Mouse (Mus musculus) embryonic fibroblast, embryonic 13.5 days (primary cell): ENCODE measurements around the gene Zfp266. TPM values are rescaled to one million over a fixed set of nuclear protein-coding genes. Genes with fewer than 3 reads are reported as not detected.

Experiments used
- H3K27ac ChIP-seq: 2 replicates; pipeline ENCODE4 v1.5.1; 2012; ENCODE audit warnings: low read length, control low read depth, inconsistent platforms; ENCODE audit not compliant: insufficient read depth
- H3K4me1 ChIP-seq: 2 replicates; pipeline ENCODE4 v1.6.1; 2011; ENCODE audit warnings: low read length; ENCODE audit not compliant: control insufficient read depth, insufficient read depth
- H3K4me3 ChIP-seq: 2 replicates; pipeline ENCODE4 v1.5.1; 2011; ENCODE audit warnings: mild to moderate bottlenecking, control low read depth, low read length; ENCODE audit not compliant: insufficient read depth
- CTCF ChIP-seq: IDR thresholded peaks from 2 replicates; pipeline ENCODE4 v1.5.1; 2011; ENCODE audit warnings: mild to moderate bottlenecking, control low read depth, low read length, moderate library complexity, borderline replicate concordance; ENCODE audit not compliant: insufficient read depth
- POLR2A ChIP-seq: IDR thresholded peaks from 2 replicates; pipeline ENCODE4 v1.6.1; 2011; ENCODE audit warnings: low read depth, mild to moderate bottlenecking, control low read depth, low read length, moderate library complexity
- polyA plus RNA-seq: library from polyadenylated mRNA; stranded (reverse); fragments of >200 nt; gene quantifications from 2 replicates; pipeline ENCODE4 v1.2.4, GENCODE M21; 2011; ENCODE audit warnings: low read depth; ENCODE audit not compliant: missing spikeins, insufficient read length

Zfp266 gene
- polyA plus RNA-seq, 1 experiment: 108 TPM

DNA sequence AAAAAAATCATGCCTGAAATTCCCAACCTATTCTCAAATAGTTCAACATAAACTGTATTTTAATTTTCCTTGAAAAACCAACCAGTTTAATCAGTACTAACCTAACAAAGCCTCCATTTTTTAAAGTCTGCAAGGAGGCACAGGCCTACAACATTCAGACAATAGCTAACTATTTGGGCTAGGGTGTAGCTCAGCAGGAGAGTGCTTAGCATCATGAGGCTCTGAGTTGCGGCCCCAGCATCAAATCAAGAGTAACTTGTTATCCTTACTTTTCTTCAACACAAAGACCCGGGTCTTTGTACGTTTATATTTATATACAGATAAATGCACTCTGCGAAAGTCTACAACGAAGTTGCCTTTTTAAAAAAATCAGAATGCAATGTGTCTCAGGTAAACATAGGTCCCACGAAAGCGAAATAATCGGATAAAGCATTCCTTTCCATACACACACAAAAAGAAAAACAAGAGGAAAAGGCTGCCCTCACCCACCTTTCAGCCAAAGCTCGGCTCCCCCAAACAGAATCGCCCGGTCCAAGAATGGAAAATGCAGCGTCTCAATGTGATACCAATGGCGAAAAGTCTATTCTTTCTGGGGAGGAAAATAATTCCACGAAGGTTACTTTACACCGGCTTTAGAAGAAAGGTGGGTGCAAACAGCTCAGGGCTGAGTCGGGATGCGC lies 546 bp downstream of the Zfp266 start:
- TF ChIP-seq POLR2A (no peak), CTCF (no peak)

GRCm38 (mm10) chr9:20519949-20520348 lies 1.3 kb downstream of the Zfp266 start:
- TF ChIP-seq CTCF (no peak), POLR2A (no peak)
- H3K4me1 ChIP-seq: no peaks in the 10 kb centered on the region; the same call in 1 of the 2 replicates
- peak overlapping the region; percentile 68 for H3K4me3 ChIP-seq
- no peak overlapping the region for H3K27ac ChIP-seq

More for the DNA sequence above, 546 bp downstream of the Zfp266 start:
- H3K4me3 ChIP-seq: peak overlapping the region; percentile 96
- no peaks in the 10 kb centered on the region; the same call in 1 of the 2 replicates for H3K4me1 ChIP-seq
- peak overlapping the region; percentile 94 for H3K27ac ChIP-seq

DNA sequence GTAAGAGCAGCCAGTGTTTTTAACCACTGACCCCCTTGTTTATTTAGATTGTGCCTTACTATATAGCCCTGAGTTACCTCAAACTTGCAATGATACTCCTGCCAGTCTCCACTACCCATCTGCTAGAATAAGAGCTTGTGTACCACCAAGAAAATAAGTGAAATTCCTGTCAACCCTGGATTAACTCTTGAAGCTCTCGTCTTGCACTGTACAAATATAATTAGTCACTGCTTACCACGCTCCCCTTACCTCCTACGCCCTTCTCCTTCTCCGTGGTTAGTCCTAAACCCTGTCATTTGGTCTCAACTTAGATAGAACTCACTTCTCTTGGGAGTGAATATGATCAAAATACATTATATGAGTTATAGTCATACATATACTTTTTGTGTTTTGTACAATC lies 2.5 kb downstream of the Zfp266 start:
- no peak overlapping the region for H3K4me3 ChIP-seq
- no peak for TF ChIP-seq CTCF
- TF ChIP-seq POLR2A: no peak
- peaks cover 5% of the 10 kb centered on the region for H3K4me1 ChIP-seq
- no peak overlapping the region for H3K27ac ChIP-seq

- Histone ChIP-seq H3K27ac (no peak overlapping the region), H3K4me1 (peaks cover 5% of the 10 kb centered on the region), H3K4me3 (no peak overlapping the region)
- no peak for TF ChIP-seq CTCF
- TF ChIP-seq POLR2A: no peak
Observed at GRCm38 (mm10) chr9:20517727-20518126, 3.5 kb downstream of the Zfp266 start.

DNA sequence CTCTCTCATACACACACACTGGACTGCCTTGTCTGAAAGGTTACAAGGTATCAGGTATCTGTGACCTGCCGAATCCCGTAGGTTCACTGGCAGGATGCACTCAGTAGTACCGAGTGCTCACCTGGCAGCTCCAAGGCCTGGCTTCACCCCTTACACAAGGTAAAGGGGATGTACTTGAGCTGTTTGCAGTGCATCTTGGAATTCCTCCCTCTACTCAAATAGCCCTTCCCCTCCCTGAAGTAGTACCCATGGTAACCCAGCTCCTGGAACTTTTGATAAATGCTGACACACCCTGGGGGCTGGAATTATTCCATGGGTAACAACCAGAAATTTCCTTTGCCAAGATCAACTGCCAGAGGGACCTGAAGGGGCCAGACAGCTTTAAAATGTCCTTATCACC lies 7.2 kb downstream of the Zfp266 start:
- Histone ChIP-seq H3K27ac (no peak overlapping the region), H3K4me1 (peaks cover 5% of the 10 kb centered on the region; the same call in 1 of the 2 replicates), H3K4me3 (no peak overlapping the region)
- no peak for TF ChIP-seq CTCF
- no peak for TF ChIP-seq POLR2A

GRCm38 (mm10) chr9:20512714-20513113 lies 8.5 kb downstream of the Zfp266 start:
- peaks cover 5% of the 10 kb centered on the region; the same call in 1 of the 2 replicates for H3K4me1 ChIP-seq
- H3K4me3 ChIP-seq: no peak overlapping the region
- no peak overlapping the region for H3K27ac ChIP-seq
- no peak for TF ChIP-seq POLR2A
- no peak for TF ChIP-seq CTCF

DNA sequence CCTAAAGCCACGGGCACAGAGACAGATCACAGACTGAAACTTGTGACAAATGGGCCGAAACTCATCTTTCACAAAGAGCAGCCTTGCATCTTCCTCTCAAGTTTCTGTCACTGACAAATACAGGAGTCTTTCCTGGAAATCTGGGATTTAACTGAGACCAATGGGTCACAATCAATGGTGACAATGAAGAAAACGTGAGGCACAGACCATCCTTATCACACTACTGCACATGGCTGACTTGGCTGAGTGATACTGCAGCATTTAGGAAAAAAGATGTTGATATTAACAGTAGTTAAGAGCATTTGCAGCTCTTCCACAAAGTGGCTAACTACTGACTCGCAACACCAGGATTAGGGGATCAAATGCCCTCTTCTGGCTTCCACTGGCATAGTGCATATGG lies 9.6 kb downstream of the Zfp266 start:
- H3K4me3 ChIP-seq: no peak overlapping the region
- no peak overlapping the region for H3K27ac ChIP-seq
- H3K4me1 ChIP-seq: peaks cover 5% of the 10 kb centered on the region; the same call in 1 of the 2 replicates
- TF ChIP-seq POLR2A (no peak), CTCF (no peak)

- Histone ChIP-seq H3K4me3 (no peak overlapping the region), H3K4me1 (peaks cover 5% of the 10 kb centered on the region; the same call in 1 of the 2 replicates), H3K27ac (no peak overlapping the region)
- TF ChIP-seq POLR2A (no peak), CTCF (no peak)
Observed at GRCm38 (mm10) chr9:20510346-20510745, 10.9 kb downstream of the Zfp266 start.

DNA sequence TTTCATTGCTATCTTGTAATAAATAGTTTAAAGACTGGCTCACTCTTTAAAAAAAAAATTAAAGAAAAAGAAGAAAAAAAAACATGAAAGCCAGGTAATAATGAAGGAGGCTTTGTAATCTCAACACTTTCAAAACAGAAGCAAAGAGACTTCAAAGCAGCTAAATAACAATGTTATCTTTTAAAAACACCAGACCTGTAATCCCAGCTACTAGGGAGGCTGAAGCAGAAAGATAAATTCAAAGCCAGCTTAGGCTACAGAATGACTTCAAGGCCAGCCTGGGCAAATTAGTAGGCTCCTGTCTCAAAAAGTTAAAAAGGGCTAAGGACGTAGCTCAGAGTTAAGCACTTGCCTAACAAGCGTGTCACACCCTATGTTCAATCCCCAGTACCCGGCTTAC lies 11.5 kb downstream of the Zfp266 start:
- Histone ChIP-seq H3K4me1 (peaks cover 5% of the 10 kb centered on the region; the same call in 1 of the 2 replicates), H3K4me3 (no peak overlapping the region), H3K27ac (no peak overlapping the region)
- TF ChIP-seq CTCF (no peak), POLR2A (no peak)

GRCm38 (mm10) chr9:20504801-20505200 lies 16.4 kb downstream of the Zfp266 start:
- TF ChIP-seq CTCF (no peak), POLR2A (no peak)
- Histone ChIP-seq H3K4me1 (no peaks in the 10 kb centered on the region), H3K4me3 (no peak overlapping the region), H3K27ac (no peak overlapping the region)

- TF ChIP-seq POLR2A (0 out of 2 replicates have a peak, but pooled peaks have one; percentile 12), CTCF (no peak)
- no peaks in the 10 kb centered on the region; the same call in 1 of the 2 replicates for H3K4me1 ChIP-seq
- H3K27ac ChIP-seq: peak overlapping the region; percentile 83
- peak overlapping the region; percentile 89 for H3K4me3 ChIP-seq
Observed at GRCm38 (mm10) chr9:20493281-20493680, 27.9 kb downstream of the Zfp266 start.
